16 mouse cellular contexts compared by ENCODE assay signal in the genomic region with DNA sequence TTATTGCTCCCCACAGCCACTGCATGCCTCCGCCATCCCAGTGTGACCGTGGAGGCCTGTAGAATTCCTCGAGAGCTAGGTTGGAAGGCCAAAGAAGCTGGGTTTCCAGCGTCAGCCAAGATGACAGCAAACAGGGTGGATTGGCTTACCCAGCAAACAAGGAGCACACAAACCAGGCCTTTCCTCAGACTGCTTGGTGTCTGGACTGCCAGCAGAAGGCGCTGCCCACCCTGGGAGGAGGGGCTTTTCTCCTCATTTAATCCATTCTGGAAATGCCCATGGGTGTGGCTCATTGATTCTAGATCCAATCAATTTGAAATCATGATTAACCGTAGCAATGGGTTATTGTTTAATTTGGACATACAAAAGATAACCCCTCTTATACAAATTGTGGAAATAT. TPM values are rescaled to one million over a fixed set of nuclear protein-coding genes. Genes with fewer than 3 reads are reported as not detected.
DNase-seq lines count a peak whose midpoint lies in the region; ATAC-seq and TF ChIP-seq lines count a peak whose summit lies in the region.
"Had no signal": no experiment of that assay in that cellular context is flagged by ENCODE, and none has a peak within 500 bp of the region (broad histone marks: within the 10 kb centered on the region; RNA-seq: fewer than 3 reads in every experiment).

No protein-coding gene starts in this region.

- intact Hi-C loops in heart, adult 2 months (cut with DNase I) = no loop called here

- H3K4me2 ChIP-seq in heart, embryonic 12.5 days = no peak overlapping the region
- H3K4me2 ChIP-seq in liver, embryonic 14.5 days (ENCODE audit: low read depth) = no peak overlapping the region
- no peak overlapping the region for H3K4me2 ChIP-seq in liver, embryonic 12.5 days
- peak overlapping the region; percentile 55; the same call in 1 of the 2 replicates for H3K4me2 ChIP-seq in midbrain, postnatal 0 days (ENCODE audit: low read depth, low read length, poor library complexity, severe bottlenecking)

- H3K9me3 ChIP-seq in heart, embryonic 12.5 days (replicated peaks) = no peaks in the 10 kb centered on the region
- no peaks in the 10 kb centered on the region for H3K9me3 ChIP-seq in liver, embryonic 14.5 days (ENCODE audit: control insufficient read depth, low read length)
- H3K9me3 ChIP-seq in liver, embryonic 12.5 days (replicated peaks) = no peaks in the 10 kb centered on the region
- no peaks in the 10 kb centered on the region for H3K9me3 ChIP-seq in midbrain, postnatal 0 days (ENCODE audit: low read length)

- no peaks in the 10 kb centered on the region for H3K27me3 ChIP-seq in heart, adult 2 months (ENCODE audit: control insufficient read depth, insufficient read depth, low read length)
- H3K27me3 ChIP-seq in heart, embryonic 12.5 days (replicated peaks) = 0 out of 2 replicates have a peak, but pooled peaks cover 3% of the 10 kb centered on the region
- peaks cover 13% of the 10 kb centered on the region for H3K27me3 ChIP-seq in liver, embryonic 14.5 days (ENCODE audit: control insufficient read depth, insufficient read depth, low read length)
- H3K27me3 ChIP-seq in liver, embryonic 12.5 days (replicated peaks) = peaks cover 46% of the 10 kb centered on the region
- H3K27me3 ChIP-seq in midbrain, postnatal 0 days (ENCODE audit: insufficient read depth, low read length) = no peaks in the 10 kb centered on the region

- TF ChIP-seq CTCF in heart, adult 2 months (IDR thresholded peaks at IDR 0.05) = 0 out of 2 replicates have a peak, but pooled peaks have one; percentile 15
- TF ChIP-seq CTCF in liver, embryonic 14.5 days (IDR thresholded peaks at IDR 0.05; ENCODE audit: low read depth) = peak; percentile 32
- peak; percentile 66 for TF ChIP-seq CTCF in midbrain, postnatal 0 days (IDR thresholded peaks at IDR 0.05)

- H3K36me3 ChIP-seq in heart, adult 2 months (ENCODE audit: control insufficient read depth, insufficient read depth, low read length) = no peaks in the 10 kb centered on the region
- H3K36me3 ChIP-seq in heart, embryonic 12.5 days = 0 out of 2 replicates have a peak, but pooled peaks cover 2% of the 10 kb centered on the region
- no peaks in the 10 kb centered on the region for H3K36me3 ChIP-seq in liver, embryonic 14.5 days (replicated peaks; ENCODE audit: control insufficient read depth, insufficient read depth, low read depth)
- H3K36me3 ChIP-seq in liver, embryonic 12.5 days = no peaks in the 10 kb centered on the region
- H3K36me3 ChIP-seq in midbrain, postnatal 0 days (ENCODE audit: insufficient read depth, low read length) = no peaks in the 10 kb centered on the region

- H3K9ac ChIP-seq in heart, adult 2 months (ENCODE audit: low read depth, low read length) = no peak overlapping the region
- H3K9ac ChIP-seq in heart, embryonic 12.5 days = no peak overlapping the region
- no peak overlapping the region for H3K9ac ChIP-seq in liver, embryonic 14.5 days (replicated peaks)
- H3K9ac ChIP-seq in liver, embryonic 12.5 days = no peak overlapping the region
- no peak overlapping the region for H3K9ac ChIP-seq in midbrain, postnatal 0 days (replicated peaks; ENCODE audit: low read length, poor library complexity, severe bottlenecking)

- H3K4me1 ChIP-seq in heart, adult 2 months (ENCODE audit: control insufficient read depth, insufficient read depth, low read length) = peaks cover 2% of the 10 kb centered on the region
- H3K4me1 ChIP-seq in heart, embryonic 12.5 days (replicated peaks) = peaks cover 16% of the 10 kb centered on the region
- 0 out of 4 replicates have a peak, but pooled peaks cover 0 to 3% of the 10 kb centered on the region in 2 experiments for H3K4me1 ChIP-seq in liver, embryonic 14.5 days (replicated peaks; ENCODE audit: control insufficient read depth in 2 of 2, insufficient read depth in 2 of 2, low read length in 1 of 2)
- H3K4me1 ChIP-seq in liver, embryonic 12.5 days = no peaks in the 10 kb centered on the region; the same call in 1 of the 2 replicates
- peaks cover 9% of the 10 kb centered on the region; the same call in 1 of the 2 replicates for H3K4me1 ChIP-seq in midbrain, postnatal 0 days (ENCODE audit: insufficient read depth, low read length)

- no peak for DNase-seq in heart, adult 2 months
- no peak for DNase-seq in liver, embryonic 14.5 days (ENCODE audit: low read depth in 3 of 3, low spot score in 3 of 3)
- peak; percentile 10 for DNase-seq in ZHBTc4 (ENCODE audit: low read depth, low spot score)
- peak; percentile 40 for DNase-seq in midbrain, postnatal 0 days (ENCODE audit: low spot score)
- DNase-seq in spleen, postnatal 36 days (ENCODE audit: low spot score in 2 of 2) = no peak
- no peak for DNase-seq in layer of hippocampus, postnatal 36 days
- DNase-seq: heart, postnatal 10 days; kidney, adult 18-20 months had no signal

- no peak for TF ChIP-seq EP300 in heart, adult 2 months (IDR thresholded peaks at IDR 0.05; ENCODE audit: insufficient read depth, low read depth, low read length)
- TF ChIP-seq EP300 in liver, embryonic 14.5 days (IDR thresholded peaks at IDR 0.05; ENCODE audit: low read depth) = no peak

- no peak for ATAC-seq in heart, embryonic 12.5 days (ENCODE audit: insufficient number of reproducible peaks, low FRiP score)
- ATAC-seq in liver, embryonic 14.5 days (ENCODE audit: insufficient read depth) = no peak
- no peak for ATAC-seq in liver, embryonic 12.5 days
- no peak for ATAC-seq in midbrain, postnatal 0 days (ENCODE audit: low FRiP score)

- H3K4me3 ChIP-seq in heart, adult 2 months = no peak overlapping the region
- no peak overlapping the region for H3K4me3 ChIP-seq in heart, embryonic 12.5 days
- H3K4me3 ChIP-seq in liver, embryonic 14.5 days (ENCODE audit: insufficient read depth in 1 of 2, low read depth in 2 of 2, low read length in 2 of 2) = no peak overlapping the region
- H3K4me3 ChIP-seq in liver, embryonic 12.5 days = no peak overlapping the region
- no peak overlapping the region for H3K4me3 ChIP-seq in midbrain, postnatal 0 days (ENCODE audit: low read depth, low read length)

- WGBS in heart, adult 2 months = 72% methylated on average over 6 of the region's 6 CpGs
- WGBS in heart, embryonic 12.5 days = 67% methylated on average over 6 of the region's 6 CpGs
- WGBS in liver, embryonic 14.5 days (ENCODE audit: insufficient replicate concordance) = 62% methylated on average over 6 of the region's 6 CpGs
- WGBS in liver, embryonic 12.5 days (ENCODE audit: insufficient replicate concordance) = 61% methylated on average over 6 of the region's 6 CpGs
- 53% methylated on average over 6 of the region's 6 CpGs for WGBS in midbrain, postnatal 0 days

- no peak for TF ChIP-seq POLR2A in heart, adult 2 months (IDR thresholded peaks at IDR 0.05; ENCODE audit: insufficient read depth, low read depth, low read length)

- H3K27ac ChIP-seq in heart, adult 2 months = no peak overlapping the region
- H3K27ac ChIP-seq in heart, embryonic 12.5 days (ENCODE audit: poor library complexity, severe bottlenecking) = no peak overlapping the region
- H3K27ac ChIP-seq in liver, embryonic 14.5 days = no peak overlapping the region
- no peak overlapping the region for H3K27ac ChIP-seq in liver, embryonic 12.5 days
- no peak overlapping the region for H3K27ac ChIP-seq in midbrain, postnatal 0 days (ENCODE audit: low read depth, low read length)

- H3K79me2 ChIP-seq in heart, adult 2 months (replicated peaks; ENCODE audit: control insufficient read depth, insufficient read depth, low read length) = no peaks in the 10 kb centered on the region

RNA-seq across cellular contexts. Expression of a gene that starts 3.8 kb away (rescaled TPM):
- total RNA-seq in heart, adult 2 months (2021) = 10 to 100 TPM; 53.0 to 54.4 TPM
- 8.1 and 22.9 TPM in 2 replicates for polyA plus RNA-seq in heart, adult 2 months (2012; rRNA removed)
- polyA plus RNA-seq in heart, embryonic 12.5 days (2016; fragmentation: Nextera tagmentation; extraction: Ambion mirVana) = 20.0 and 21.3 TPM in 2 replicates
- 12.8 and 14.7 TPM in 2 replicates for polyA plus RNA-seq in liver, embryonic 14.5 days (2012; rRNA removed)
- polyA plus RNA-seq in liver, embryonic 14.5 days (2014; fragmentation: Nextera tagmentation; extraction: Ambion mirVana) = 28.3 and 35.7 TPM in 2 replicates
- 26.6 and 31.3 TPM in 2 replicates for polyA plus RNA-seq in liver, embryonic 12.5 days (2016; fragmentation: Nextera tagmentation; extraction: Ambion mirVana)
- total RNA-seq in midbrain, postnatal 0 days (2014; rRNA removed) = 117 and 120 TPM in 2 replicates
- 114 and 120 TPM in 2 replicates for polyA plus RNA-seq in midbrain, postnatal 0 days (2015; fragmentation: Nextera tagmentation; extraction: Ambion mirVana)
- 10 to 100 TPM; 23.1 to 25.4 TPM for total RNA-seq in layer of hippocampus, postnatal 36 days (2021)
- total RNA-seq: monocyte, adult 5-6 weeks had no signal

RNA-seq across cellular contexts. Expression of a gene that starts 25.0 kb away (rescaled TPM):
- total RNA-seq in heart, adult 2 months (2021) = 1 to 10 TPM in 1 of 2 experiments, under 1 TPM in 1; 0.91 to 1.3 TPM
- polyA plus RNA-seq in heart, adult 2 months (2012; rRNA removed) = 0.53 and 0.61 TPM in 2 replicates
- 0.36 and 0.64 TPM in 2 replicates for polyA plus RNA-seq in heart, embryonic 12.5 days (2016; fragmentation: Nextera tagmentation; extraction: Ambion mirVana)
- 4.8 and 5.0 TPM in 2 replicates for polyA plus RNA-seq in liver, embryonic 14.5 days (2012; rRNA removed)
- polyA plus RNA-seq in liver, embryonic 14.5 days (2014; fragmentation: Nextera tagmentation; extraction: Ambion mirVana) = 7.9 and 8.4 TPM in 2 replicates
- polyA plus RNA-seq in liver, embryonic 12.5 days (2016; fragmentation: Nextera tagmentation; extraction: Ambion mirVana) = 6.4 and 6.6 TPM in 2 replicates
- 0.33 and 1.7 TPM in 2 replicates for total RNA-seq in midbrain, postnatal 0 days (2014; rRNA removed)
- 0.84 and 1.3 TPM in 2 replicates for polyA plus RNA-seq in midbrain, postnatal 0 days (2015; fragmentation: Nextera tagmentation; extraction: Ambion mirVana)
- total RNA-seq in layer of hippocampus, postnatal 36 days (2021) = 1 to 10 TPM; 1.8 to 2.4 TPM
- total RNA-seq: monocyte, adult 5-6 weeks had no signal

RNA-seq across cellular contexts. Expression of a gene that starts 25.5 kb away (rescaled TPM):
- 100 to 1,000 TPM; 112 to 114 TPM for total RNA-seq in heart, adult 2 months (2021)
- 44.4 and 52.6 TPM in 2 replicates for polyA plus RNA-seq in heart, adult 2 months (2012; rRNA removed)
- 43.8 and 45.1 TPM in 2 replicates for polyA plus RNA-seq in heart, embryonic 12.5 days (2016; fragmentation: Nextera tagmentation; extraction: Ambion mirVana)
- 2.7 and 2.9 TPM in 2 replicates for polyA plus RNA-seq in liver, embryonic 14.5 days (2012; rRNA removed)
- 5.5 and 6.0 TPM in 2 replicates for polyA plus RNA-seq in liver, embryonic 14.5 days (2014; fragmentation: Nextera tagmentation; extraction: Ambion mirVana)
- polyA plus RNA-seq in liver, embryonic 12.5 days (2016; fragmentation: Nextera tagmentation; extraction: Ambion mirVana) = 15.1 and 15.2 TPM in 2 replicates
- 16.7 and 20.7 TPM in 2 replicates for total RNA-seq in midbrain, postnatal 0 days (2014; rRNA removed)
- polyA plus RNA-seq in midbrain, postnatal 0 days (2015; fragmentation: Nextera tagmentation; extraction: Ambion mirVana) = 22.1 and 26.0 TPM in 2 replicates
- 10 to 100 TPM; 14.9 to 16.4 TPM for total RNA-seq in layer of hippocampus, postnatal 36 days (2021)

RNA-seq across cellular contexts. Expression of a gene that starts 25.6 kb away (rescaled TPM):
- total RNA-seq in heart, adult 2 months (2021) = not detected
- 2.0 TPM in 1 of 2 replicates, not detected in the other for polyA plus RNA-seq in heart, adult 2 months (2012; rRNA removed)
- polyA plus RNA-seq in heart, embryonic 12.5 days (2016; fragmentation: Nextera tagmentation; extraction: Ambion mirVana) = not detected in 2 replicates
- not detected in 2 replicates for polyA plus RNA-seq in liver, embryonic 14.5 days (2012; rRNA removed)
- polyA plus RNA-seq in liver, embryonic 14.5 days (2014; fragmentation: Nextera tagmentation; extraction: Ambion mirVana) = not detected in 2 replicates
- polyA plus RNA-seq in liver, embryonic 12.5 days (2016; fragmentation: Nextera tagmentation; extraction: Ambion mirVana) = not detected in 2 replicates
- not detected in 2 replicates for total RNA-seq in midbrain, postnatal 0 days (2014; rRNA removed)
- polyA plus RNA-seq in midbrain, postnatal 0 days (2015; fragmentation: Nextera tagmentation; extraction: Ambion mirVana) = not detected in 2 replicates
- total RNA-seq in layer of hippocampus, postnatal 36 days (2021) = 1 to 10 TPM in 1 of 2 experiments, not detected in 1; 1.3 TPM
- total RNA-seq: heart, postnatal 10 days; layer of hippocampus, adult 8-10 months; monocyte, adult 5-6 weeks had no signal
- polyA plus RNA-seq: embryonic facial prominence, embryonic 14.5 days; gonadal fat pad, adult 2 months; limb, embryonic 11.5 days; spleen, adult 2 months had no signal

RNA-seq across cellular contexts. Expression of a gene that starts 28.5 kb away (rescaled TPM):
- total RNA-seq in heart, adult 2 months (2021) = not detected
- polyA plus RNA-seq in heart, adult 2 months (2012; rRNA removed) = not detected in 2 replicates
- polyA plus RNA-seq in heart, embryonic 12.5 days (2016; fragmentation: Nextera tagmentation; extraction: Ambion mirVana) = not detected in 2 replicates
- polyA plus RNA-seq in liver, embryonic 14.5 days (2012; rRNA removed) = not detected in 2 replicates
- not detected in 2 replicates for polyA plus RNA-seq in liver, embryonic 14.5 days (2014; fragmentation: Nextera tagmentation; extraction: Ambion mirVana)
- not detected in 2 replicates for polyA plus RNA-seq in liver, embryonic 12.5 days (2016; fragmentation: Nextera tagmentation; extraction: Ambion mirVana)
- 0.05 TPM in 1 of 2 replicates, not detected in the other for total RNA-seq in midbrain, postnatal 0 days (2014; rRNA removed)
- 0.10 TPM in 1 of 2 replicates, not detected in the other for polyA plus RNA-seq in midbrain, postnatal 0 days (2015; fragmentation: Nextera tagmentation; extraction: Ambion mirVana)
- not detected for total RNA-seq in layer of hippocampus, postnatal 36 days (2021)
- total RNA-seq: monocyte, adult 5-6 weeks had no signal
- polyA plus RNA-seq: embryonic facial prominence, embryonic 14.5 days; gonadal fat pad, adult 2 months; limb, embryonic 11.5 days; spleen, adult 2 months had no signal

Comparison
In these comparisons a context has a peak if more than half of its experiments do, and no peak if none do; other contexts are left out.
1. DNase-seq: peak in ZHBTc4 (single experiment) and midbrain, postnatal 0 days (single experiment); none in heart, adult 2 months (0 of 2), liver, embryonic 14.5 days (0 of 3), spleen, postnatal 36 days (0 of 2) and layer of hippocampus, postnatal 36 days (0 of 2).
2. CTCF ChIP-seq: peak in every context shown above with its lines; median percentile 66 in midbrain, postnatal 0 days; 32 in liver, embryonic 14.5 days; 15 in heart, adult 2 months.